Mouse (Mus musculus): ENCODE measurements around the gene Slc25a26. TPM values are rescaled to one million over a fixed set of nuclear protein-coding genes. Genes with fewer than 3 reads are reported as not detected.

The Slc25a26 gene
- polyA plus RNA-seq, 1 experiment = 10.5 TPM

GRCm38 (mm10) chr6:94577991-94578390 is 77.9 kb downstream of the Slc25a26 start:
- no peak overlapping the region for H3K27ac ChIP-seq (ENCODE audit: insufficient read depth, low read length)
- no peaks in the 10 kb centered on the region for H3K9me3 ChIP-seq (replicated peaks; ENCODE audit: control insufficient read depth, insufficient read depth, low read length, poor library complexity, severe bottlenecking)
- no peak overlapping the region for H3K9ac ChIP-seq (ENCODE audit: low read depth, poor library complexity, severe bottlenecking)
- H3K27me3 ChIP-seq (ENCODE audit: control insufficient read depth, insufficient read depth, low read length, poor library complexity, severe bottlenecking) = no peaks in the 10 kb centered on the region
- no peak overlapping the region for H3K4me3 ChIP-seq (ENCODE audit: low read depth, low read length)
- H3K4me1 ChIP-seq (ENCODE audit: control insufficient read depth, insufficient read depth, low read length) = no peaks in the 10 kb centered on the region
- TF ChIP-seq CTCF (IDR thresholded peaks at IDR 0.05; ENCODE audit: low read depth, low read length) (no peak), POLR2A (IDR thresholded peaks at IDR 0.05; ENCODE audit: insufficient read depth, low read length) (no peak), EP300 (IDR thresholded peaks at IDR 0.05; ENCODE audit: insufficient read depth, low read depth, low read length) (no peak)
- no peaks in the 10 kb centered on the region for H3K36me3 ChIP-seq (ENCODE audit: control insufficient read depth, insufficient read depth, low read length, poor library complexity, severe bottlenecking)

- Histone ChIP-seq H3K9ac (ENCODE audit: low read depth, poor library complexity, severe bottlenecking) (no peak overlapping the region), H3K4me3 (ENCODE audit: low read depth, low read length) (no peak overlapping the region), H3K36me3 (ENCODE audit: control insufficient read depth, insufficient read depth, low read length, poor library complexity, severe bottlenecking) (no peaks in the 10 kb centered on the region), H3K27me3 (ENCODE audit: control insufficient read depth, insufficient read depth, low read length, poor library complexity, severe bottlenecking) (no peaks in the 10 kb centered on the region), H3K9me3 (replicated peaks; ENCODE audit: control insufficient read depth, insufficient read depth, low read length, poor library complexity, severe bottlenecking) (no peaks in the 10 kb centered on the region), H3K4me1 (ENCODE audit: control insufficient read depth, insufficient read depth, low read length) (no peaks in the 10 kb centered on the region), H3K27ac (ENCODE audit: insufficient read depth, low read length) (no peak overlapping the region)
- no peak for TF ChIP-seq POLR2A (IDR thresholded peaks at IDR 0.05; ENCODE audit: insufficient read depth, low read length)
- no peak for TF ChIP-seq CTCF (IDR thresholded peaks at IDR 0.05; ENCODE audit: low read depth, low read length)
- no peak for TF ChIP-seq EP300 (IDR thresholded peaks at IDR 0.05; ENCODE audit: insufficient read depth, low read depth, low read length)
These were observed 81.9 kb downstream of the Slc25a26 start for GRCm38 (mm10) chr6:94582055-94582454.

- no peaks in the 10 kb centered on the region for H3K4me1 ChIP-seq (ENCODE audit: control insufficient read depth, insufficient read depth, low read length)
These were observed 84.1 kb downstream of the Slc25a26 start for GRCm38 (mm10) chr6:94584147-94584695.

GRCm38 (mm10) chr6:94584976-94585375 is 84.8 kb downstream of the Slc25a26 start:
- no peak overlapping the region for H3K9ac ChIP-seq (ENCODE audit: low read depth, poor library complexity, severe bottlenecking)
- no peaks in the 10 kb centered on the region for H3K9me3 ChIP-seq (replicated peaks; ENCODE audit: control insufficient read depth, insufficient read depth, low read length, poor library complexity, severe bottlenecking)
- no peaks in the 10 kb centered on the region for H3K27me3 ChIP-seq (ENCODE audit: control insufficient read depth, insufficient read depth, low read length, poor library complexity, severe bottlenecking)
- TF ChIP-seq EP300 (IDR thresholded peaks at IDR 0.05; ENCODE audit: insufficient read depth, low read depth, low read length) (no peak), CTCF (IDR thresholded peaks at IDR 0.05; ENCODE audit: low read depth, low read length) (no peak), POLR2A (IDR thresholded peaks at IDR 0.05; ENCODE audit: insufficient read depth, low read length) (no peak)
- no peak overlapping the region for H3K27ac ChIP-seq (ENCODE audit: insufficient read depth, low read length)
- no peak overlapping the region for H3K4me3 ChIP-seq (ENCODE audit: low read depth, low read length)
- no peaks in the 10 kb centered on the region for H3K4me1 ChIP-seq (ENCODE audit: control insufficient read depth, insufficient read depth, low read length)
- no peaks in the 10 kb centered on the region for H3K36me3 ChIP-seq (ENCODE audit: control insufficient read depth, insufficient read depth, low read length, poor library complexity, severe bottlenecking)

More at GRCm38 (mm10) chr6:94584147-94584695, 84.1 kb downstream of the Slc25a26 start:
- H3K4me3 ChIP-seq (ENCODE audit: low read depth, low read length) = no peak overlapping the region
- no peak overlapping the region for H3K9ac ChIP-seq (ENCODE audit: low read depth, poor library complexity, severe bottlenecking)
- no peaks in the 10 kb centered on the region for H3K36me3 ChIP-seq (ENCODE audit: control insufficient read depth, insufficient read depth, low read length, poor library complexity, severe bottlenecking)
- H3K27me3 ChIP-seq (ENCODE audit: control insufficient read depth, insufficient read depth, low read length, poor library complexity, severe bottlenecking) = no peaks in the 10 kb centered on the region
- no peak overlapping the region for H3K27ac ChIP-seq (ENCODE audit: insufficient read depth, low read length)
- no peaks in the 10 kb centered on the region for H3K9me3 ChIP-seq (replicated peaks; ENCODE audit: control insufficient read depth, insufficient read depth, low read length, poor library complexity, severe bottlenecking)
- no peak for TF ChIP-seq EP300 (IDR thresholded peaks at IDR 0.05; ENCODE audit: insufficient read depth, low read depth, low read length)
- TF ChIP-seq POLR2A (IDR thresholded peaks at IDR 0.05; ENCODE audit: insufficient read depth, low read length) = no peak
- TF ChIP-seq CTCF (IDR thresholded peaks at IDR 0.05; ENCODE audit: low read depth, low read length) = no peak

- H3K4me1 ChIP-seq (ENCODE audit: control insufficient read depth, insufficient read depth, low read length) = peaks cover 2% of the 10 kb centered on the region
- H3K9ac ChIP-seq (ENCODE audit: low read depth, poor library complexity, severe bottlenecking) = no peak overlapping the region
- no peaks in the 10 kb centered on the region for H3K36me3 ChIP-seq (ENCODE audit: control insufficient read depth, insufficient read depth, low read length, poor library complexity, severe bottlenecking)
- no peak for TF ChIP-seq POLR2A (IDR thresholded peaks at IDR 0.05; ENCODE audit: insufficient read depth, low read length)
- TF ChIP-seq EP300 (IDR thresholded peaks at IDR 0.05; ENCODE audit: insufficient read depth, low read depth, low read length) = no peak
- TF ChIP-seq CTCF (IDR thresholded peaks at IDR 0.05; ENCODE audit: low read depth, low read length) = no peak
- no peaks in the 10 kb centered on the region for H3K27me3 ChIP-seq (ENCODE audit: control insufficient read depth, insufficient read depth, low read length, poor library complexity, severe bottlenecking)
- H3K4me3 ChIP-seq (ENCODE audit: low read depth, low read length) = no peak overlapping the region
- H3K9me3 ChIP-seq (replicated peaks; ENCODE audit: control insufficient read depth, insufficient read depth, low read length, poor library complexity, severe bottlenecking) = no peaks in the 10 kb centered on the region
- no peak overlapping the region for H3K27ac ChIP-seq (ENCODE audit: insufficient read depth, low read length)
These were observed 88.2 kb downstream of the Slc25a26 start for GRCm38 (mm10) chr6:94588365-94588764.

- TF ChIP-seq CTCF (IDR thresholded peaks at IDR 0.05; ENCODE audit: low read depth, low read length) = no peak
- TF ChIP-seq POLR2A (IDR thresholded peaks at IDR 0.05; ENCODE audit: insufficient read depth, low read length) = no peak
- TF ChIP-seq EP300 (IDR thresholded peaks at IDR 0.05; ENCODE audit: insufficient read depth, low read depth, low read length) = no peak
- peaks cover 2% of the 10 kb centered on the region for H3K4me1 ChIP-seq (ENCODE audit: control insufficient read depth, insufficient read depth, low read length)
- no peaks in the 10 kb centered on the region for H3K36me3 ChIP-seq (ENCODE audit: control insufficient read depth, insufficient read depth, low read length, poor library complexity, severe bottlenecking)
- no peak overlapping the region for H3K4me3 ChIP-seq (ENCODE audit: low read depth, low read length)
- no peak overlapping the region for H3K9ac ChIP-seq (ENCODE audit: low read depth, poor library complexity, severe bottlenecking)
- no peaks in the 10 kb centered on the region for H3K27me3 ChIP-seq (ENCODE audit: control insufficient read depth, insufficient read depth, low read length, poor library complexity, severe bottlenecking)
- no peaks in the 10 kb centered on the region for H3K9me3 ChIP-seq (replicated peaks; ENCODE audit: control insufficient read depth, insufficient read depth, low read length, poor library complexity, severe bottlenecking)
- no peak overlapping the region for H3K27ac ChIP-seq (ENCODE audit: insufficient read depth, low read length)
These were observed 92.1 kb downstream of the Slc25a26 start for GRCm38 (mm10) chr6:94592243-94592642.

Measured in ES-Bruce4 (cell line).